Mouse (Mus musculus) liver, embryonic 16.5 days (tissue): ENCODE measurements around the gene Myo19. TPM values are rescaled to one million over a fixed set of nuclear protein-coding genes. Genes with fewer than 3 reads are reported as not detected.
A peak's percentile ranks its signal among the peaks of the same experiment; 100 is the strongest.

ENCODE experiments used
- ATAC-seq: fragments of 200-750 bp; cut with Nextera tagmentation; 2 replicates; pipeline ENCODE4 v1.8.0; 2017; ENCODE audit warnings: low read depth, mild to moderate bottlenecking, moderate number of reproducible peaks, moderate library complexity
- H3K27ac ChIP-seq: fragments of 300-500 bp; sonication (generic); 2 replicates; pipeline ENCODE4 v1.5.1; 2014; ENCODE audit warnings: mild to moderate bottlenecking, low read length
- H3K27me3 ChIP-seq: fragments of 300-500 bp; sonication (generic); 2 replicates; pipeline ENCODE4 v1.6.1; 2014; ENCODE audit warnings: low read depth, low read length, mixed read lengths; ENCODE audit not compliant: control insufficient read depth, insufficient read depth
- H3K36me3 ChIP-seq: fragments of 300-500 bp; sonication (generic); 2 replicates; pipeline ENCODE4 v1.6.1; 2014; ENCODE audit warnings: mild to moderate bottlenecking; ENCODE audit not compliant: control insufficient read depth, insufficient read depth
- H3K4me1 ChIP-seq: fragments of 300-500 bp; sonication (generic); 2 replicates; pipeline ENCODE4 v1.6.1; 2014; ENCODE audit warnings: low read depth, low read length, mixed read lengths; ENCODE audit not compliant: control insufficient read depth
- H3K4me2 ChIP-seq: fragments of 300-500 bp; sonication (generic); 2 replicates; pipeline ENCODE4 v1.6.1; 2014; ENCODE audit warnings: low read depth, low read length, mixed read lengths
- H3K4me3 ChIP-seq: fragments of 300-500 bp; sonication (generic); 2 replicates; pipeline ENCODE4 v1.5.1; 2014; ENCODE audit warnings: low read depth, mild to moderate bottlenecking, low read length
- H3K9ac ChIP-seq: fragments of 300-500 bp; sonication (generic); 2 replicates; pipeline ENCODE4 v1.6.1; 2014; ENCODE audit warnings: low read depth, low read length
- H3K9me3 ChIP-seq: fragments of 300-500 bp; sonication (generic); replicated peaks from 2 replicates; pipeline ENCODE4 v1.6.1; 2016; ENCODE audit warnings: low read length; ENCODE audit not compliant: control insufficient read depth
- WGBS: fragments of 180-500 bp; shearing (Covaris S2); extraction: QIAGEN DNeasy Blood & Tissue Kit; methylation state at CpG from one replicate; pipeline ENCODE4 v1.1.7; 2014; ENCODE audit not compliant: insufficient replicate concordance; 5-methylcytosine and 5-hydroxymethylcytosine counted together
- polyA plus RNA-seq: library from polyadenylated mRNA; unstranded; fragments of >200 nt; fragmentation: Nextera tagmentation; extraction: Ambion mirVana; gene quantifications from 2 replicates; pipeline ENCODE4 v1.2.1, GENCODE M21; 2015

Myo19 gene
- polyA plus RNA-seq, 1 experiment from 2014 or later: 3.3 TPM

DNA sequence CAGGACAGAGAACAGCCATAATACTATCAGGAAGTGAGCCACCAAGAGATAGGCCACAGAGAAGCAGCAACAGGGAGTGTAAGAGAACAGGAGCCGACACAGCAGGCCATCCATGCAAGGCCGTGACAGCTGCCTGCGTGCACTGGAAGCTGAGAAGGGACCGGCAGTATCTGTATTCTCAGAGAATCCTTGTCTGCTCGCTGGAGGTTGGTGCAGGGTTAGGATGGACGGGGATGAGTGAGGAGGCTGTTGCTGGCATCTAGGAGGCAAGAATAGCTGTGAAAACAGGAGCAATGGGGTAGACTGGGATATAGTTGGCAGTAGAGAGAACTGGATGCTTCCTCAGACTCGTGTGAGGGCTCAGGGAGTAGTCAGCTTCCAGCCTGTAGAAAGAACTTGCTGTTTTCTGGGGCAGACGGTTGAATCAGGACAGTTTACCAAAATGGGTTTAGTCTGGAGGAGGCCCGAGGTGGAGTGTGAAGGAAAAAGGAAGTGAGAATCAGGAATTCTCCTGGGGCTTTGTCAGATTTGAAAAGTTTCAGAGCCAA lies 24.7 kb downstream of the Myo19 start:
- Histone ChIP-seq H3K9ac (no peak overlapping the region), H3K27me3 (no peaks in the 10 kb centered on the region), H3K4me1 (no peaks in the 10 kb centered on the region), H3K27ac (no peak overlapping the region), H3K4me2 (no peak overlapping the region), H3K9me3 (no peaks in the 10 kb centered on the region), H3K36me3 (peaks cover 27% of the 10 kb centered on the region), H3K4me3 (no peak overlapping the region)
- ATAC-seq: no peak
- WGBS: 72% methylated on average over 9 of the region's 9 CpGs

DNA sequence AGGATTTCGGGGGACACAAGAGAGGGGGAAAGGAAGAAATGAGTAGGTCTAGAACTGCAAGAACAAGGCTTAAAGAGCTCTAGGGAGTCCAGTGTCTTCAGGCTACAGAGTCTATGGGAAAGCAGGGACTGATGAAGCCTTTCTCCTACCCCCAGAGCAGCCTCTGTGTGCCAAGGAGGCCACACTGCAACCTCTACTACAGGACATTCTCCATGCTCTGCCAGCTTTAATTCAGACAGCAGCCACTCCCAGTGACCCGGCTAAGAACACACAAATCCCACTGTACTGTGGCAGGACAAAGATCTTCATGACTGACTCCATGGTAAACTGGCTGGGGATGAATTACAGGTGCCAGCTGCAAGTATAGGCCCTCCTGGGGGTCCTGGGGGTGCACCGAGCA lies 27.1 kb downstream of the Myo19 start:
- H3K36me3 ChIP-seq: peaks cover 28% of the 10 kb centered on the region; the same call in 1 of the 2 replicates
- ATAC-seq: no peak
- no peaks in the 10 kb centered on the region for H3K27me3 ChIP-seq
- no peak overlapping the region for H3K4me3 ChIP-seq
- H3K4me1 ChIP-seq: no peaks in the 10 kb centered on the region
- H3K9me3 ChIP-seq: no peaks in the 10 kb centered on the region
- no peak overlapping the region for H3K27ac ChIP-seq
- H3K4me2 ChIP-seq: no peak overlapping the region
- whole genome bisulfite sequencing: 70% methylated on average over 3 of the region's 3 CpGs
- H3K9ac ChIP-seq: no peak overlapping the region

DNA sequence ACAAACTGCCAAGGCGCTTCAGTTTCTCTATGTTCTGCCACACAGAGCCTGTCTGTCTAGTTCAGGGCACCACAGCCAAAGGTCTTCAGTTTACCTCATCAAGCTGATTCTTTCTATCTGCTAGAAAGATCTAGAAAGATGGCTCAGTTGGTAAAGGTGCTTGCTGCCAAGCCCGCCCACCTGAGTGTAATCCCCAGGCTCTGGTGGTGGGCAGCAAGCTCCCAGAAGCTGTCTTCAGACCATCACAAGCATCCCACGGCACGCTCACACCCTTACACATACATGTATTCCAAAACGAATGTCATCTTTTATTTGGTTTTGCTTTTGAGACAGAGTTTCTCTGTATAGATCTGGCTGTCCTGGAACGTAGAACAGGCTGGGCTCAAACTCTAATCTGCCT lies 28.5 kb downstream of the Myo19 start:
- 87% methylated on average over 6 of the region's 6 CpGs for WGBS
- Histone ChIP-seq H3K27me3 (no peaks in the 10 kb centered on the region), H3K9me3 (no peaks in the 10 kb centered on the region), H3K4me3 (no peak overlapping the region), H3K9ac (no peak overlapping the region), H3K4me1 (no peaks in the 10 kb centered on the region), H3K4me2 (no peak overlapping the region), H3K36me3 (peaks cover 28% of the 10 kb centered on the region; the same call in 1 of the 2 replicates), H3K27ac (no peak overlapping the region)
- ATAC-seq: no peak

DNA sequence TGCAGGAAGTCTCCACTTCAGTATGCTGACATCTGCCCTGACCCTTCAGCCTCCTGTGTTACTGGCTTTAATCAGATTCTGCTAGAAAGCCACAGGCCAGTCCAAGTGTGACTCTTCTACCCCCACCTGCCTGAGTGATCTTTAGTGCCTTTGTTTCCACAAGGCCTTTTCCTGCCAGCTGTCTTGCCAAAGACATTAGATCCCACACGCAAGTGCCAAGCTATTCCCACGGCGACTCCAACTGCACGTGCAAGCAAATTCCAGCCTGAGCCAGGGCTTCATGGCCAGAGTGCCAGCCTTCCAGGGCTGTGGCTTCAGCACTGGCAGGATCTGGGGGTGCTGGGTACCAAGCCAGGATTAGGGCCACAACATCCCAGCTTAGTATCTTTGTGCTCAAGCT lies 30.5 kb downstream of the Myo19 start:
- H3K4me2 ChIP-seq: no peak overlapping the region
- no peak overlapping the region for H3K27ac ChIP-seq
- H3K9ac ChIP-seq: no peak overlapping the region
- no peak overlapping the region for H3K4me3 ChIP-seq
- H3K27me3 ChIP-seq: no peaks in the 10 kb centered on the region
- H3K4me1 ChIP-seq: peaks cover 7% of the 10 kb centered on the region
- no peaks in the 10 kb centered on the region for H3K9me3 ChIP-seq
- H3K36me3 ChIP-seq: peaks cover 23% of the 10 kb centered on the region; the same call in 1 of the 2 replicates
- WGBS: 87% methylated on average over 4 of the region's 4 CpGs
- ATAC-seq: no peak

DNA sequence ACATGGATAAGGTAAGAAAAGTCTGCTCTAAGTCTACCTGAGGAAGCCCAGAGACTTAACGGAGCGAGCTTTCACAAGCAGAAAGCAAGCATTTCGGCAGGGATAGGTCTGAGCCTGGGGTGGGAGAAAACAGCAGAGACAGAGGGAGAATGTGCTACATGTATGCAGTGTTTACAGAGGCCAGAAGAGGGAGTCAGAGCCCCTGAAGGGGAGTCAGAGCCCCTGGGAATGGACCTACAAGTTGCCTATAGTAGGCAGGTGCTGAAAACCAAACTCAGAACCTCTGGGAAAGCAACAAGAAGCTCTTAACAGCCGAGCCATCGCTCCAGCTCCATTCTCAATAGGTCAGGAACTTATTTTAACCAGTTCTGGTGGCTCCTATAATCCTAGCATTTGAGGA lies 34.7 kb downstream of the Myo19 start:
- no peak overlapping the region for H3K9ac ChIP-seq
- peaks cover 24% of the 10 kb centered on the region for H3K4me1 ChIP-seq
- H3K27ac ChIP-seq: no peak overlapping the region
- H3K4me2 ChIP-seq: 0 out of 2 replicates have a peak overlapping the region, but pooled peaks have one; percentile 82
- peaks cover 16% of the 10 kb centered on the region; the same call in 1 of the 2 replicates for H3K36me3 ChIP-seq
- H3K4me3 ChIP-seq: 0 out of 2 replicates have a peak overlapping the region, but pooled peaks have one; percentile 80
- no peaks in the 10 kb centered on the region for H3K9me3 ChIP-seq
- no peaks in the 10 kb centered on the region for H3K27me3 ChIP-seq
- no peak for ATAC-seq
- 70% methylated on average over 5 of the region's 5 CpGs for WGBS

DNA sequence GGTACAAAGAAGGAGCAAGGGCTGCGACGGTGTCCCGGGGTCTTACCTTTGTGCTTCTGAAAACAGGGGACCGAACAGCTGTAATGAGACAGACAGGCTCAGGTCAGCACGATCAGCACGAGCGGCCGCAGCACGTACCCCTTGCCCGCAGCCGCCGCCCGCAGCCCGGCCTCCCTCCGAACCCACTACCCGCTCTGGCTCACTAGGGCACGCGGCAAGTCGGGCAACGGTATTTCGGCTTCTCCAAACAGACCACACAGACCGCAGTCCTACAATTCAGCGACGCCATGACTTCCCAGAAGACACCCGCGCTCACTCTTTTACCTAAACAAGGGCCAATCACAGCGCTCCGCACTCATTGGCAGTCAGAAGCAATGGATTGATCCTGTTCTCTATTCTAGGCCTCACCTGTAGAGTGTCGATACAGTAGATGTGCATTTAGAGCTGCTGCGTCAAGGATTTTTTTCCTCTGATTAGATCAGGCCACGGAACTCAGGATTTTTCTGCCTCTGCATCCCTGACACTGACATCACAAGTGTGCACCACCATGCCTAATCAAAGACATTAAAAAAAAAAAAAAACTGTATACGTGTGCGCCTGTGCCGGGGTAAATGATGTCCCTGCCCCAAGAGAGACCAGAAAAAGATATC lies 36.2 kb downstream of the Myo19 start, which contains the start of gene Znhit3:
TSS of gene Znhit3 (minus strand) at position 314 of the 650 bp plus-strand sequence.
- Histone ChIP-seq H3K9me3 (no peaks in the 10 kb centered on the region), H3K4me1 (peaks cover 24% of the 10 kb centered on the region), H3K9ac (peak within 1 kb of the TSS; percentile 73), H3K4me3 (peak within 1 kb of the TSS; percentile 80), H3K27me3 (no peaks in the 10 kb centered on the region), H3K4me2 (peak within 1 kb of the TSS; percentile 82), H3K36me3 (peaks cover 8% of the 10 kb centered on the region; the same call in 1 of the 2 replicates), H3K27ac (peak within 1 kb of the TSS; percentile 46)
- 3% methylated on average over 34 of the region's 34 CpGs for WGBS
- peak; percentile 84 for ATAC-seq

DNA sequence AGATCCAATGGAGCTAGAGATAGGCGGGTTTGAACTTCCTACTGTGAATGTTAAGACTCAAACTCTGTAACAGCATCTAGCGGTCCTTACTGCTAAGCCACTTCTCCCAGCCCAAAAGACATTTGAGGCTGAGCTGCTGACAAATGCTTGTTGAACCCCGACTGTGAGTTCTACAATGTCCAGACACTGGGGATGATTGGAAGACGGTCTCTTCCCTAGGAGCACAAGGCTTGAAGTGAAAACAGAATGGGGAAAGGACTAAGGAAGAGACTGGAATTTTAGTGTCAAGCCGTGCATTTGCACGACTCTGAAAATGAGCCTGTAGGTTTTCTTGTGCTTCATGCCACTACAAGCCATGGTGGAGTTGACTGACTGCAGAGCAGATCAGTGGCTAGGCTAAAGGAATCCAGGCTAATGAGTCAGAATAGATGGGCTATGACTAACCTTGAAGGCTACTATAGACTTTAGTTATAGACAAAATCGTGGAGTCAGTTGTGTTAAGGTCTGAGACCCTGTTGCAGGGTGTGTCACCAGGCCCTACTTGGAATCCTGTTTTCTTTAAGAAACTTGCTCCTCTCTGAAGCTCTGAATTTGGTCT lies 36.9 kb downstream of the Myo19 start:
- WGBS: 54% methylated on average over 7 of the region's 7 CpGs
- H3K9me3 ChIP-seq: no peaks in the 10 kb centered on the region
- peaks cover 6% of the 10 kb centered on the region; the same call in 1 of the 2 replicates for H3K36me3 ChIP-seq
- no peak overlapping the region for H3K27ac ChIP-seq
- H3K9ac ChIP-seq: peak overlapping the region; percentile 73; the same call in 1 of the 2 replicates
- H3K4me1 ChIP-seq: peaks cover 24% of the 10 kb centered on the region
- peak overlapping the region; percentile 80 for H3K4me3 ChIP-seq
- peak overlapping the region; percentile 82 for H3K4me2 ChIP-seq
- H3K27me3 ChIP-seq: no peaks in the 10 kb centered on the region
- ATAC-seq: no peak

DNA sequence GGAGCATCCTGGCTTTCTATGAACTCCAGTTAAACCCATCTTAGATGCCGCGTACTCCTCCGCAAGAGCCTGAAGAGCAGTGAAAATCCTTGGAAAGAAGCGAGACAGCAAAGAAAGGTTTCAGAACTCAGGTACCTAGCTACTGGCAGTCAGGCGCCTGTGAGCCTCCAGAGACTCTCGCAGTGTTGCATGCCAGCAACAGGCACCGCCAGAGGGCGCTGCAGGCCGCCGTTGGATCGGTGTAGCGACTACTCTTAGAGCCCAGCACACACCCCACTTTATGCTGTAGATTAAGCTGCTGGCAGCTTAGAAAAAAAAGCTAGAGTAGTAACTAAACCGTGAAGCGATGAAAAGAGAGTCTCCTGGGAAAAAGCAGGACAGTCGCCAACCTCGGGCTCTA lies 38.5 kb downstream of the Myo19 start:
- Histone ChIP-seq H3K27me3 (no peaks in the 10 kb centered on the region), H3K36me3 (no peaks in the 10 kb centered on the region), H3K27ac (no peak overlapping the region), H3K9ac (no peak overlapping the region), H3K9me3 (no peaks in the 10 kb centered on the region), H3K4me1 (peaks cover 24% of the 10 kb centered on the region), H3K4me3 (0 out of 2 replicates have a peak overlapping the region, but pooled peaks have one; percentile 5), H3K4me2 (peak overlapping the region; percentile 45)
- ATAC-seq: peak; percentile 79
- whole genome bisulfite sequencing: 3% methylated on average over 16 of the region's 16 CpGs

DNA sequence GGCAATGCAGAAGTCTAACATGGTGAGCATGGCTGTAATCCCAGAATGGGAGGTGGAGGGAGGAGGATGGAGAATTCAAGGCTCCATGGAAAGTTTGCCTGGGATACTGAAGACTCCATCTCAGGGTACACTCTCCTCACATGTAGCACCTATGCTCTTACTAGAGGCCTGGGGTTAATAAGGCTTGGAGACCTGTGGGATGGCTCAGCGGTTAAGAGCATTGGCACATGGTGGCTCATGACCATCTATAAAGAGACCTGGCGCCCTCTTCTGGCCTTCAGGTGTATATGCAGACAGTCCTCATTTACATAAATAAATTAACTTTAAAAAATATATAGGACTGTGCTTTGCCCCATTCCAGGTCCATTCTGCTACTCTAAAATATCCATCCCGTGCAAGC lies 39.3 kb downstream of the Myo19 start:
- H3K4me3 ChIP-seq: no peak overlapping the region
- no peaks in the 10 kb centered on the region for H3K36me3 ChIP-seq
- H3K9me3 ChIP-seq: no peaks in the 10 kb centered on the region
- 25% methylated on average over 3 of the region's 3 CpGs for WGBS
- no peak overlapping the region for H3K27ac ChIP-seq
- H3K27me3 ChIP-seq: no peaks in the 10 kb centered on the region
- peaks cover 24% of the 10 kb centered on the region for H3K4me1 ChIP-seq
- ATAC-seq: no peak
- no peak overlapping the region for H3K9ac ChIP-seq
- H3K4me2 ChIP-seq: no peak overlapping the region
